Mouse (Mus musculus) monocyte, adult 2 months (primary cell): Measurements from ENCODE around the gene Gm20878.
"Not testable (repeated sequence)": the region's sequence is repeated elsewhere in the genome, so short reads cannot be mapped to it uniquely, and the experiment has no call there.

Source experiments
- DNase-seq, 2 experiments: peaks; one replicate each; pipeline ENCODE4 v3.0.0; 2022; ENCODE audit warnings: low spot score in 2 of 2, low read depth in 1 of 2

Gm20878 gene

DNA sequence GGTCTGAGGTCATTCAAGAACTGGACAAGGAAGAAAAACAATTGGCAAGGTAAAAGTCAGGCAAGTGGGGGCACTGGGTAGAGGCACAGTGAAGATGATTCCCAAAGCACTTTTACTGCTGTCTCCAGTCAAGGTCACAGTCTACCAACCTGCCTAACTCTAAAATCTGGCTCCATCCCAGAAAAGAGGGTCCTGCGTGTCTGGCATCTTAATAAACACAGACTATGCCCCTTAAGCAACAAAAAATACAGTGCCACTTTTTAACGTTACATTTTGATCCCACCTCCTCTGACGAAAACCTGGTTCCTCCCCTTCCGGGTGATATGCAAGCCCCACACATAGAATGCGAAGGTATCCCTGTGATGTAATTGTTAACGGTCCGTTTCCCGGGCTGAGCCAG, at the start of gene Gm20878:
TSS of gene Gm20878 (plus strand) at position 301 of the 400 bp plus-strand sequence.
- not testable (repeated sequence) for DNase-seq

DNA sequence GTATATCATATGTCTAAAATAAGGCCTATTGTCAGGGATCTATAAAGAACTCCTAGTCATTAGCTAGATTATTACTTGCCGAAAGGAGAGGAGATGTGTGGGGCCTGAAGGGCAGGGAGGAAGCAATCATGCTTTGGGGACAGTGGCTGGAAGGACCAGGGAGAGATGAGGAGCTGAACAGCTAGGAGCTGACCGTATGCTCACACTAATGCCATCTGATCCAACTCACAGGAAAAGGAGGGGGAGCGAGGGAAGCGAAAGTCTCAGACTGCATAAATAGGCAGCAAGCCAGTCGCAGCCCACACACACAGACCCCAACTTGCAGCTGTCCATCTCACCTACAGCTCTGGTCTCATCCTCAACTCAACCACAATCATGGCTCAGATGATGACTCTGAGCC, 38.1 kb upstream of the Gm20878 start, which contains the start of gene Gm21541:
TSS of gene Gm21541 (plus strand) at position 301 of the 400 bp plus-strand sequence.
- not testable (repeated sequence) for DNase-seq

DNA sequence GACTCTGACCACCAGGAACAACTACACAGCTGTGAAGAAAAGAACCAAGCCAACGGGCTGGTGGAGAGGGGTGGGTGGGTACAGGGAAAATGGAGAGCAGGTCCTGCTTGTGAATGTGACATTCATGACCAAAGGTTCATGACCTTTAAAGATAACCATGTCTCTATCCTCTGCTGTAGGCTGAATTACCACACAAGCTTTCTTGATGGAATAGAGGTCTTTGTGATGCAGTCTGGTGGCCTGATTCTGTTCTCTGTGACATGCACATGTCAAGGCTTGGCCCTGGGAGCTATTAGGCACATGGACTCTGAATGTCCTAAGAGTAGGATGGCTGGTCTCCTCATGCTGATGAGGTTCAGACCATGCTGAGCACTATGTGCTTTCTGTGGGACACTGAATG, 24.4 kb downstream of the Gm20878 start, which contains the start of gene Fam205a4:
TSS of gene Fam205a4 (plus strand) at position 301 of the 400 bp plus-strand sequence.
- not testable (repeated sequence) for DNase-seq
